Mouse (Mus musculus) 416B (cell line): ENCODE results near the gene Ifnl3.
"Not testable (repeated sequence)": the region's sequence is repeated elsewhere in the genome, so short reads cannot be mapped to it uniquely, and the experiment has no call there.

Experiments
- DNase-seq: peaks from one replicate; pipeline ENCODE4 v3.0.0; 2011; ENCODE audit warnings: low read depth

Ifnl3 gene

DNA sequence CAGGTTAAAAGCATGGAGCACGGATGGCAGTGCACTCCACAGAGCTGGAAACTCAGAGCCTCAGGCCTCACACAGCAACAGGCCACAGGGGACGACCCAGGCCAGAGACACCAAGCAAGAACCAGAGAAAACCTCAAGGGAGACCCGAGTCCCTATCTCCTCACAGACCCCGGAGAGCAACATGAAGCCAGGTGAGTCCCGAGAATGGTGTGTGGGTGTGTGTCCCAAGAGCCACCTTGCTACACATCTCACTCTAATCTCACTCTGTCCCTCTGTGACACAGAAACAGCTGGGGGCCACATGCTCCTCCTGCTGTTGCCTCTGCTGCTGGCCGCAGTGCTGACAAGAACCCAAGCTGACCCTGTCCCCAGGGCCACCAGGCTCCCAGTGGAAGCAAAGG, at the start of gene Ifnl3:
Gene Ifnl3, plus strand, starts transcription at position 301 of the 400 bp plus-strand sequence.
- DNase-seq: not testable (repeated sequence)

- DNase-seq: peak; percentile 40
Observed at GRCm38 (mm10) chr7:28476191-28476590, 46.4 kb upstream of the Ifnl3 start.

DNA sequence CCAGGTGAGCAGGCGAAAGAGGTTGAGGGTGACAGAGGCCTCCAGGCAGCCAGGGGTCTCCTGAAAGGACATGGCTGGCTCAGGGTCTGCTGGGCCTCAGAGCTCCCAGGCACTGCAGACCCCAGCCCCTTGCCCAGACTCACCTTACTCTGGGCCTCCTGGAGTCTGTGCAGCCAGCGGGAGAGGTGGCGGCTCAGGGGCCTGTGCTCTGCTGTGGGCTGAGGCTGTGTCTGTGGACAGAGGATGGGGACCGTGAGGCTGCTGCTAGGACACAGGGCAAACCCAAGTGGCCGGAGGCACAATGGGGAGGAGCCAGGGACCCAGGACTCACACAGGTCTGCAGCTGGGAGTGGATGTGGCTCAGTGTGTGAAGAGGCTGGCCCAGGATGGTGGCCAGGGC, 45.3 kb upstream of the Ifnl3 start:
- DNase-seq: no peak

- no peak for DNase-seq
Observed at GRCm38 (mm10) chr7:28478854-28479253, 43.8 kb upstream of the Ifnl3 start.

DNA sequence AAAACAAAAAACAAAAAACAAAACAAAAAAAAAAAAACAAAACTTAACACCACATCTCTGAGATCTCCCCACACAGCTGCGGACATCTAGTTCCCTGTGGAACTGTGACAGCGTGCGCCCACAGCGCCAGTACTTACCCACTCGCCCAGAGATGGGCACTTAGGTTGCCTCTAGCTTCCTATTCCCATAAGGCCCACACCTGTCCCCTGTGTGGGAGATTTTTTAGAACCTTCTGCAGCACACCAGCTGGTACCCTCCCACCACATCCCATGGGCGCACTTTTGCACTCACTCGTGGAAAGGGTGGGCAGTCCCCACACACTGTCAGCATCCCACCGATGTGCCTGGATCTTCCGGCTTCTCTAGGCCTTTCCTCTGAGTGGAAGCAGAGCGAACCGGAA, 39.8 kb upstream of the Ifnl3 start:
- no peak for DNase-seq

GRCm38 (mm10) chr7:28484192-28484591, 38.4 kb upstream of the Ifnl3 start:
- no peak for DNase-seq

GRCm38 (mm10) chr7:28488030-28488491, 34.6 kb upstream of the Ifnl3 start:
- no peak for DNase-seq

- DNase-seq: peak; percentile 69
Observed at GRCm38 (mm10) chr7:28490410-28490809, 32.2 kb upstream of the Ifnl3 start.

DNA sequence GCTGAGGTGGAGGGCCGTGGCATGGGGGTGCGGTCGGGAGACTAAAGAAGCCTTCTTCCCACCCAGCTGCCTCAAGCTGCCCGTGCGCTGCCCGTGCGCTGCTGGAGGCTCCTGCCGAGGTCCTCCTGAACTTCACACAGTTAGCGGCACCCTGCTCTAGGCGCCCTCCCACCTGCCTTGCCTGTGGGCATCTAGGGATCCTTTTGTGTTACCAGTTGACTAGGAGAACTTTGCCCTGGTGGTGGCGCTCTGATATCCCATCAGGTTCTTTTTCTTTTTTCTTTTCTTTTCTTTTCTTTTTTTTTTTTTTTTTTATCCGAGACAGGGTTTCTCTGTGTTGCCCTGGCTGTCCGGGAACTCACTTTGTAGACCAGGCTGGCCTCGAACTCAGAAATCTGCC, 31.7 kb upstream of the Ifnl3 start:
- no peak for DNase-seq

- peak; percentile 41 for DNase-seq
Observed at GRCm38 (mm10) chr7:28492310-28492709, 30.3 kb upstream of the Ifnl3 start.

DNA sequence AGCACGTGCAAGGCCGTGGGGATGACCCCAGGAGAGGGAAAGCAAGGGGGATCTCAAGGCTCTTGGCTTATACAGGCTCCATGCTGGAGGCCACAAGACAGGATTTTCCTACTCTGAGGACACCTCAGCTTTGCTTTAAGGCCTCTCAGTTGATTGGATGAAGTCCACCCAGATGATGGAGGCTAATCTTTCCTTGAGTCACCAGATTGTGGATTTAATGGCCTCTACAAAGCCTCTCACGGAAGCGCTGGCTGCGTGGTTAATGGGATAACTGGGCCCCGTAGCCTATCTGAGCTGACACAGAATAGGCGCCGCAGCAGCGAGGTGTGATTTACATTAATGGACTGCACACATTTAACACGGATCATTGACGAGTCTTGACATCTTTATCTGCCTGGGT, 27.2 kb upstream of the Ifnl3 start:
- DNase-seq: no peak

GRCm38 (mm10) chr7:28505585-28505984, 17.1 kb upstream of the Ifnl3 start:
- peak; percentile 42 for DNase-seq

GRCm38 (mm10) chr7:28509121-28509520, 13.5 kb upstream of the Ifnl3 start:
- not testable (repeated sequence) for DNase-seq

GRCm38 (mm10) chr7:28510405-28510974, 12.1 kb upstream of the Ifnl3 start, which contains the start of gene Ifnl2:
TSS of gene Ifnl2 (minus strand) at chr7:28510455.
- DNase-seq: not testable (repeated sequence)

DNA sequence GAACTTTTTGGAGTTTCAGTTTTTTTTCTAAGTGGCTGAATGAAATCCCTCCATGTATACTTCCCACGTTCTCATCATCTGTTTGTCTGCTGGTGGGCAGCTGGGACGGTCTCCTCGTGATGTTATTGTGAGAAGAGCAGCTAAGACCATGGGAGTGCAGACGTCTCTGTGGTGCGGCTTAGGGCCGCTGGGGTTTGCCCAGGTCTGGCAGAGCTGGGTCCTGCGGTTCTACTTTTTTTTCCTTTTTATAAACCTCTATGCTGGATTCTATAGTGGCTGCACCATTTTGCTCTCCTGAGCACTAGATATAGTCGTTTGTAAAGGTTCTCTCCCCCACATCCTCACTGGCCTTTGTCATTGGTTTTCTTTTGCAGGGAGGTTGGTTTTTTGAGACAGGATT, 11.2 kb upstream of the Ifnl3 start:
- DNase-seq: no peak

- peak; percentile 85 for DNase-seq
Observed at GRCm38 (mm10) chr7:28527922-28528719, 5.5 kb downstream of the Ifnl3 start.

- DNase-seq: no peak
Observed at GRCm38 (mm10) chr7:28532005-28532404, 9.4 kb downstream of the Ifnl3 start.

- DNase-seq: peak; percentile 32
Observed at GRCm38 (mm10) chr7:28538886-28539285, 16.2 kb downstream of the Ifnl3 start.

DNA sequence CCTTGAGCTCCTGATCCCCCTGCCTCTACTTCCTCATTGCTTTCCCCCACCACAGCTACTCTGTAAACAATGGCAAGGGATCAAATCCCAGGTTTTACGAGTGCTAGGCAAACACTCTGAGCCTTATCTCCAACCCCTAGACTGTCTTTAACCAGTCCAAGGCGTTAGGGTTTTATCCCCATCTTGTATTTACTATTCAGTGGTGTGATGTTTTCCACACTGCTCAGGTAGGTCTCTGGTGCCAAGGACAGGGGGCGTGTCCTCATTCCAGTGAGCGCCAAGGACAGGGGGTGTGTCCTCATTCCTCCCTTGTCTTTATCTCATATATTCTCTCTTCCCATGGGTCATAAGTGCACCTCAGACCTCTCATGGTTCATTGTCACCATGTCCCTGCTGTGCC, 17.9 kb downstream of the Ifnl3 start, which contains the start of gene Sycn:
Gene Sycn, plus strand, starts transcription at position 360 of the 400 bp plus-strand sequence.
- DNase-seq: no peak

GRCm38 (mm10) chr7:28544051-28544601, 21.5 kb downstream of the Ifnl3 start:
- DNase-seq: no peak

GRCm38 (mm10) chr7:28545048-28545890, 22.6 kb downstream of the Ifnl3 start:
- peak; percentile 43 for DNase-seq

- no peak for DNase-seq
Observed at GRCm38 (mm10) chr7:28545891-28546210, 23.2 kb downstream of the Ifnl3 start.
